Mouse (Mus musculus) liver, postnatal 0 days (tissue): Measurements from ENCODE around the gene Nmnat2.

ENCODE experiments used
- CTCF ChIP-seq: sonication (generic); IDR thresholded peaks from 2 replicates; pipeline ENCODE4 v1.5.1; 2016; ENCODE audit warnings: antibody characterized with exemption, low read depth
- EP300 ChIP-seq: IDR thresholded peaks from 2 replicates; pipeline ENCODE4 v1.6.1; 2016; ENCODE audit warnings: antibody characterized with exemption, low read depth, mild to moderate bottlenecking

- TF ChIP-seq EP300 (no peak), CTCF (no peak)
Observed at GRCm38 (mm10) chr1:153093581-153093980, 138.8 kb downstream of the Nmnat2 start.
